7 mouse cellular contexts compared by ENCODE assay signal in the genomic region with DNA sequence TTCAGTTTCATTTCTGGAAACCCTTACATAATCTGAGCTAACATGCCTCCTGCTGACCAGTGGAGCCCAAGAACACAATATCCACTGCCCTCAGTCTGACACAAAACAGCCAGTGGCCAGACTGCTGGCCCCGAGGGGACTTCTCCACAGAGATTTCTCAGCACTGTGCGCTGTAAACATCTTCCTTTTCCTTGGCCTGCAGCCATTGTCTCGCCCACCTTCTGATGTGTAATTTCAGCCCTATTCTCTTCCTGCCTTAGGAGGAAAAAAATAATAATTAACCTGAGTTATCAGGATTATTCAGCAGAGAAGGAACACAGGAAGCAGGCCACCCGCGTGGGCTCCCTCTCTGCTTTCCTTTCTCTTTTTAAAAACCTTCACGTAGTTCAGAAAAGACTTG.
A peak's percentile ranks its signal among the peaks of the same experiment; 100 is the strongest.
DNase-seq lines count a peak whose midpoint lies in the region; ATAC-seq lines count a peak whose summit lies in the region.

No protein-coding gene starts in this region.

- H3K9ac ChIP-seq in midbrain, embryonic 16.5 days (ENCODE audit: low read depth, low read length), result no peak overlapping the region

- H3K36me3 ChIP-seq in midbrain, embryonic 16.5 days (ENCODE audit: control insufficient read depth, insufficient read depth, low read length), result no peaks in the 10 kb centered on the region

- H3K9me3 ChIP-seq in midbrain, embryonic 16.5 days (replicated peaks; ENCODE audit: control insufficient read depth, low read length, poor library complexity, severe bottlenecking), result no peaks in the 10 kb centered on the region

- ATAC-seq in midbrain, embryonic 16.5 days, result no peak

- no peak overlapping the region for H3K27ac ChIP-seq in midbrain, embryonic 16.5 days (ENCODE audit: low read length)

- H3K4me3 ChIP-seq in midbrain, embryonic 16.5 days (ENCODE audit: low read depth, low read length), result no peak overlapping the region

- WGBS in midbrain, embryonic 16.5 days, result 58% methylated on average over 6 of the region's 6 CpGs

- peak; percentile 20 for DNase-seq in urinary bladder, postnatal 25 days (ENCODE audit: low spot score)
- DNase-seq in urinary bladder, postnatal 10 days (ENCODE audit: low spot score), result no peak
- peak; percentile 72 to 80 for DNase-seq in heart, adult 18-20 months
- DNase-seq in kidney, postnatal 10 days, result peak; percentile 37
- no peak for DNase-seq in spleen, postnatal 10 days (ENCODE audit: low spot score in 2 of 2)
- DNase-seq in thymus, postnatal 4 days, result no peak

- H3K27me3 ChIP-seq in midbrain, embryonic 16.5 days (ENCODE audit: control insufficient read depth, insufficient read depth, low read depth, low read length), result no peaks in the 10 kb centered on the region

- no peak overlapping the region for H3K4me2 ChIP-seq in midbrain, embryonic 16.5 days (ENCODE audit: low read length)

- no peaks in the 10 kb centered on the region for H3K4me1 ChIP-seq in midbrain, embryonic 16.5 days (ENCODE audit: control insufficient read depth, insufficient read depth, low read length)

Comparison
In these comparisons a context has a peak if more than half of its experiments do, and no peak if none do; other contexts are left out.
1. DNase-seq: peak in urinary bladder, postnatal 25 days (single experiment), heart, adult 18-20 months (2 of 2) and kidney, postnatal 10 days (single experiment); none in urinary bladder, postnatal 10 days (single experiment), spleen, postnatal 10 days (0 of 2) and thymus, postnatal 4 days (single experiment).